Mouse (Mus musculus) layer of hippocampus, postnatal 10 days (tissue): ENCODE measurements around the gene Sdsl. TPM values are rescaled to one million over a fixed set of nuclear protein-coding genes. Genes with fewer than 3 reads are reported as not detected.

Experiments used
- DNase-seq, 2 experiments: peaks; one replicate each; pipeline ENCODE4 v3.0.0; 2021; ENCODE audit warnings: low spot score in 2 of 2
- total RNA-seq, 2 experiments: library from RNA; stranded (reverse); gene quantifications; 2 replicates each; pipeline ENCODE4 v1.2.3; 2021

The Sdsl gene
- total RNA-seq, 2 experiments from 2014 or later = 6.1 to 7.1 TPM

DNA sequence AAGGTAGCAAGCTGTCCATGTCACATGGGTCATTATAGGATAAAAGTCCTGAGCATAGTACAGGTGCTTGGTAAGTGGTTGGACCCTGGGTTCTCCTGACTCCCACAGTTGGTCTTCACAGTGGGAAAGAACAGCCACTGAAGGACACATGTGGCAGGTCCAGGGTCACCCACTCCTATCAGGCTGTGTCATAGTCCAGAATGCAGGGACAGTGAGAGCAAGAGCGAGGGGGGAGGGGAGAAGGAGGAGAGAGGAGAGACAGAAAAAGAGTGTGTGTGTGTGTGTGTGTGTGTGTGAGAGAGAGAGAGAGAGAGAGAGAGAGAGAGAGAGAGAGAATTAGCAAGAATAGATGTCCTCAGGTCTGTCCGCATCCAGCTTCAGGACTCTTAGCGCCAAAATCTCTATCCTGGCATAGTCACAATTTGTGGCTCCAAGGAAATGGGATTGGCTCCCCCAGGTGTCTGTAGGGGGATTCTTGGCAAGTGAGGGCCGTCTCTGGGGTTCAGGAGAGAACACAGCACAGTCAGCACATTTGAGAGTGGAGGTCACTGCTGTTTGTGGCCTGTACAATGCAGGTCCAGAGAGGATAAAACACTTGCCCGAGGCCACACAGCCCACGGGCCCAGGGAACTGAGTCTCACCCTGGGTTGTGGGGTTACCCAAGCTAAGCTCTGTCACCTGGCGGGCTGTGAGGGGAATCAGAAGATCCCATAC lies 15.6 kb downstream of the Sdsl start:
- no peak for DNase-seq

DNA sequence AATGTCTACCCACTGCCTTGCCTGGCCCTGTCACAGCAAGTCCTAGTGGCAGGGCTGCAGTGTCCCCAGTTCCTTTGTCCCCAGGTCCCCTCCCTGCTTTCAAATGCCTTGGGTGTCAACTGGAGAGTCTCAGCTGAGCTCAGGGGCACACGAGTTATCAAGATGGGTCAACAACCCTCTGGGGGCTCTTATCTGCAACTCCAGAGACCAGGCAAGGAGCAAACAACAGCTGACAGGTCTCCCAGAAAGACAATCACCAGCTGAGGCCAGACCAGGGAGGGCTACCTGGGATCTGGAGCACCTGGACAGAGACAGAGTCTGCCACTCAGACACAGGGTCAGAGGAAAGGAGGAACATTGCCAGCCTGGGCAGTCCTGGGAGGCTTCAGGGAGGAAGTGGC lies 16.4 kb downstream of the Sdsl start:
- DNase-seq = no peak

DNA sequence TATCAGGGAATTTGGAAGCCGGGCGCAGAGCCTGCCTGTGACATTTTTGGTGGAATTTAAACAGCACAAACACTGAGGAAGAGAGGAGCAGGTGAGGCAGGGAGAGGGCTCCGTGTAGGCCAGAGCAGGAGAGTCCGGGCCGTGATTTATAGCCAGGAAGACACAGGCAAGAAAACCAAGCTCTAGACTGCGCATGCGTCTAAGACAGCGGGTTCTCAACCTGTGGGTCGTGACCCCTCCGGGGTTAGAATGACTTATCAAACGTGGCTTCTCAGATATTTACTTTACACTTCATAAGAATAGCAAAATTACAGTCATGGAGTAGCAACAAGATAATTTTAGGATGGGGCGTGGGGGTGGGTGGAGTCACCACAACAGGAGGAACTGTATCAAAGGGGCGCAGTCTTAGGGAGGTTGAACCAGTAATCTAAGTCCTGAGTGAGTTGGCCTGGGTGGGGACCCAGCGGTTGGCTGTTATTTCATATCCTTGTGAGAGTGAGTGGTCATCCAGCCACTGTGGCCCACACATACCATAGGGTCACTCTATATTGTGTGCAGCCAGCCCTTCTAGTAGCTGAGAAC lies 17.8 kb downstream of the Sdsl start:
- DNase-seq = no peak

DNA sequence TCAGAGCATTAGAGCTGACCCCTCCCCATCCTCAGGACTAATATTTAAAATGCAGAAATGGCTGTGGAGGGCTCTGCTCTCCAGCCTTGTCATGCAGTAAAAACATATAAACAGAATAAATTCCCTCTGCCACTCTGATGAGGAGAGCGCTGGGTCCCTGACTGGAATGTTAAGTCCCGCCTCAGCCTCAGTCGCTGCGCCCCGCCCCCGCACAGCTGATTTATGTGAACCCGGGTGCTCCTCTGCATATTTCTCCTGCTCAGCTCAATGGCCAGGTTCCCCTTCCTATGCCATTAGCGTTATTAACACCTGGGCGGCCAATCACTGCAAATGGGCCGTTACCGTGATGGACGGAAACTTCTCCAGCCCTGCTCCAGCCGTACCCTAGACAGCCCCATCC lies 25.3 kb downstream of the Sdsl start:
- no peak for DNase-seq

DNA sequence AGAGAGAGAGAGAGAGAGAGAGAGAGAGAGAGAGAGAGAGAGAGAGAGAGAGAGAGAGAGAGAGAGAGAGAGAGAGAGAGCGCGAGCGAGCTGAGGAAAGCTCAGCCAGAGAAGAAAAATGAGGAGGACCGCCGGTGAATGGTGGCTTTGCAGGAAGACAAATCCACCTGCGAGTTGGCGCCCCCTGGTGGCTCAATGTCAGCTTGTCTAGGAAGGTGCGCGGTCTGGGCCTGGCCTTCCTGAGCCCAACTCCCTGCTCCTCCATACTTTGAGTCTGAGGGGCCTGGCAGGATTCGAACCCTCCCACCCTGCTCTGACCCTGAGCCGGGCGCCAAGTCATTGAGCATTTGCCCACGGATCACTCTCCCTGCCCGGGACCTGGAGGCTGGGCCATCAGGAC lies 31.9 kb downstream of the Sdsl start:
- peak; percentile 91 to 93 for DNase-seq

DNA sequence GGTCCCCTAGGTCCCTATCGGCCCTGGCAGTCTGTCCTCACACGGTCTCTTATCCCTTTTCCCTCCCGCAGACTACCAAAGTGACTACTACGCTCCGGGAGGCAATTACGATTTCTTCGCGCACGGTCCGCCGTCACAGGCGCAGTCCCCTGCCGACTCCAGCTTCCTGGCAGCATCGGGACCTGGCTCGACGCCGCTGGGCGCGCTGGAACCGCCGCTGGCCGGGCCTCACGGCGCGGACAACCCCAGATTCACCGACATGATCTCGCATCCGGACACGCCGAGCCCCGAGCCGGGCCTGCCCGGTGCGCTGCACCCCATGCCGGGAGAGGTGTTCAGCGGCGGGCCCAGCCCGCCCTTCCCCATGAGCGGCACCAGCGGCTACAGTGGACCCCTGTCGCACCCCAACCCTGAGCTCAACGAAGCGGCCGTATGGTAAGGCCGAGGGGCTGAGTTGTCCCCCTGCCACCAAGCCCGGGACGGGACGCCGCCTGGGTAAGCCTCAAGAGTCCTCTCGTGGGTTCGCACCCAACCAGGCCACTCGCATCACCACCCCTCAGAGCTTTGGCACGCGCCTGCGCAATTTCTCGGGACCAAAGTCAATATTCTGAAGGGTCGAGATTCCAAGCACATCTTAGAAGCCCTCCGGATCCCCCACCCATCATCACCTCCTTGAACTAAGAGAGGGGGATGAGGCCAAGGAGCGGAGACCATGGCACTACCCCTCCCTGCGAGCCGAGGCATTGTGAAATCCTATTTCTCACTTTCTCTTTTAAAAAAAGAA lies 32.5 kb downstream of the Sdsl start:
- DNase-seq = no peak

DNA sequence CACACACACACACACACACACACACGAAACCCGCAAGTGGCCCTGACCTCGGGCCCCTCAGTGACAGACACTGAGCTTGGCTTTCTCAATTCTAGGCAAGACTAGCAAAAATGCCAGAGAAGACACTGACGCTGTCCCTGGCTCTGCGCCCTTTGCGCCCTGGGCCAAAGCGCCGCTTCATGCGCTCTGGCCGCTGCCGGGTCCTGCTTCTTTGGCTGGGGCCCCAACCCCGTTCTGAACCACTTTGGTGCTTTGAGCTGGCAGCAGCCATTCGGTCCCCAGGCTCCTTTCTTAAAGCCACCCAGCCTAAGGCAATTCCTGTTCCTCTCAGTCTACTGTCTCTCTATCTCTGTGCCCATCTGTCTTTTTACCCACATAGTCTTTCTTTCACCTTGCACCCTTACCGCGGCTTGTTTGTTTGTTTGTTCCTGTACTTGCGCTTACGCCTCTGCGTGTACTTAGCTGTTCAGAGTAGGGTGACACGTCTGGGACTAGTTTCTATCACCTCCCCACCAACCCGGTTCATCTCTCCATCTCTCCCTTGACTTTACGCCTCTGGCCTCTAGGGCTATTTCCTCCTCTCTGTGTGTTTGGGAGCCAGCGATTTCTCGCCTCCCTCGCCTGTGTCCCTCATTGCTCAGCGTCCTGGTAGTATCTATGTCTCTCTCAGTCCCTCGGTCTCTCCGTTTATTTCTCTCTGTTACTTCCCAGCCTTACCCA lies 33.5 kb downstream of the Sdsl start:
- DNase-seq = no peak

DNA sequence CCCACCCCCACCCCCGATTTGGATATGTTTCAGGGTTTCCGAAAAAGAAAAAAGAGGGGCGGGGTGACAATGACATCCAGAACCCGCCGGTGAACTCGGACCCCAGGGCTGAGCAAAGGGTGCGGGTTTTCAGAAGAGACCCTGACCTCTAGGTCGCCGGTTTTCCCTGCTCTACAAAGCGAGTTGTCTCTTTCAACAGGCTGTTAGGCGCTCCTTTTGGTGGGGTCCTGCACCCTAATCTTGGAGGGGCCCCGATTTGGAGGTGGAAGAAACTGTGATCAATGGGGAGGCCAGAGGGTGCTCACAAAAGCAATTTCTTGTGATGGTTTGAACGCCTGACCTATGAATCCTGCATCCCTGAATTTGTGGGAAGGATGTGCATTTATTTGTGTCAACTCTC lies 34.1 kb downstream of the Sdsl start:
- DNase-seq = no peak

DNA sequence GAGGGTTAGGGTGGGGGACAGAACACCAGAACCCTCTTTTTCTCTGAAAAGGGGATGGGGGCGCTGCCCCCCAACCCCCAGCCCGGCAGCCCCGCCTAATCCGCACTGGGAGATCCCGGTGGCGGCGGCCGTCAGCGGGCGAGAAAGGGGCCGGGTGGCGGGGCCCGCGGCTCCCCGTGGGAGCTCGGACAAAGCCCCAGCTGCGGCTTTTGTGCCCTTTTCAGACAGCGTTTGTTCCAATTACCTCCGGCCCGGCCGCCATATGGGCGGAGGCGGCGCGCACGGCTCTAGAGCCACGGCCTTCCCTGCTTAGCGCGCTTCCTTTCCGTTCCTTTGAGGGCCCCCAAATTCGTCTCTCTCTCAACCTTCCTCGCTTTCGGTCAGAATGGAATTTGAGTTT lies 34.6 kb downstream of the Sdsl start:
- DNase-seq = no peak

DNA sequence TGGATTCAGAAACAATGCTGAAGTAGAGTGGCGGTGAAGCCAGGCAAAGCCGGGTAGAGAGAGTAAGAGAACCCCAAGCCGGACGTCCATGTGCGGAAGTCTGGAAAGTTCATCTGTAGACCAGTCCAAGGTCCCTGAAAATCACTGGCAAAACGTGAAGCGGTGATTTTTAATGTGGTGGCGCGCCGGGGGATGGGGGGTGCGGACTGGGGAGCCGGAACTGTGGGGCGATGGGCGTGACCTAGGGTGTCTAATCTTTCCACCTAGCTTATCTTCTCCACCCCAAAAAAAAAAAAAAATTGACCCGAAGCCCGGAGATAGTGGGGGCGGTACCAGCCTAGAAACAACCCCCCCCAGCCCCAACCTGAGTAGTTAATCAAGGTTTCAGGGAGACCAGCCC lies 35.1 kb downstream of the Sdsl start:
- no peak for DNase-seq

DNA sequence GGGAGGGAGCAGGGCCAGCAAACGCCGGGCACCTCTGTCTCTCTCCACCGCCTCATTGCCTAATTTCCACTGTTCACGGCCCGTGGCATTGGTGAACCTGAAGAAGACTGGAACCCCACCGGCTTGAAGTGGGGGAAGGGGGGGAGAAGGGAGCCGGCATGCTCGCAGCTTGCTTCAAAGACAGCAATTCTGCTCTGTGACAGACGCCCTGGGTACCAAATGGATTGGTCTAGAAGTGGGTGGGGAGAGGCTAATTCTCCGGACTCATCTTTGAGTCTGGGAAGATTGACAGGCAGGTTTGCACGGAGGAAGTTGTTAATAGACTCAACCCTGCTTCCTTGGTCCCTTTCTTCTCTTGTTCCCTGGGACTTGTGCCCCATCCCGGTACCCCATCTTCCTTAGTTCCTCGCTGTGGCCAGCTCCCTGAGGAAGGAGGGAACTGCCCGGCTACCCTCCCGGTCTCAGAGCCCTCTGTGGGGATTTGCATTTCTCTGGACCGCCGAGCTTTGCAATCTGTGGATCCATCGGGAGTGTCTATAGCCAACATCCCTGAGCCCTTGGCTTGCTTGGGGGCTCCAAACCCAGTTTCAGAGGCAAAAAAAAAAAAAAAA lies 35.6 kb downstream of the Sdsl start:
- no peak for DNase-seq

DNA sequence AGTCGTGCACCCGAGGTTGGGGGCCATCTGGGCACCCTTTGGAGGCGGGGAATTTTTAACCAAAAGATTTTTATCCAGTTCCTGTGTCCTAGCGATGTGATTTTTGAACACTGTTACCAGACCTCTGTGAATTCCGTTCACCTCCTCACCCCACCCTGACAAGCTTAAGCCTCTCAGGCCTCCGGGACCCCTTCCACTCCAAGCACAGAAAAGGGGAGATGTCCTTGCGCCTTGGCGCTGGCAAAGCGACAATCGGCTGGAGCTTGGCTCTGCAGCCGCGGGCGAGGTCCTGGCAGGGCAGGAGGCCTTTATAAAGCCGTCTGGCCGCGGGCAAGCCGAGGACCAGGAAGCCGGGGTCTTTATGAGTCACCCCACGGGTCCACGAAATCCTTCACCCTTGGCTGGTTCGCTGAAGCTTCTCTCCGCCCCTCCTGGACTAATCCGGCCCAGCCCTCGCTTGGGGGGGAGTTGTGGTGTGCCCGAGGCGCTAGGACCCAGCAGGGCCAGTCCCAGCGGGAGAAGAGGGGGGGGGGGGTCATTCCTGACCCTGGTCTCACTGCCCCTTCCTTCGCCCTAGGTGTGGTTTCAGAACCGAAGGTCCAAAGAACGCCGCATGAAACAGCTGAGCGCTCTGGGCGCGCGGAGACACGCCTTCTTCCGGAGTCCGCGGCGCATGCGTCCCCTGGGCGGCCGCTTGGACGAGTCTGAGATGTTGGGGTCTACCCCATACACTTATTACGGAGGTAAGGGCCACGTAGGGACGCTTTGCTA lies 36.7 kb downstream of the Sdsl start:
- DNase-seq = no peak

DNA sequence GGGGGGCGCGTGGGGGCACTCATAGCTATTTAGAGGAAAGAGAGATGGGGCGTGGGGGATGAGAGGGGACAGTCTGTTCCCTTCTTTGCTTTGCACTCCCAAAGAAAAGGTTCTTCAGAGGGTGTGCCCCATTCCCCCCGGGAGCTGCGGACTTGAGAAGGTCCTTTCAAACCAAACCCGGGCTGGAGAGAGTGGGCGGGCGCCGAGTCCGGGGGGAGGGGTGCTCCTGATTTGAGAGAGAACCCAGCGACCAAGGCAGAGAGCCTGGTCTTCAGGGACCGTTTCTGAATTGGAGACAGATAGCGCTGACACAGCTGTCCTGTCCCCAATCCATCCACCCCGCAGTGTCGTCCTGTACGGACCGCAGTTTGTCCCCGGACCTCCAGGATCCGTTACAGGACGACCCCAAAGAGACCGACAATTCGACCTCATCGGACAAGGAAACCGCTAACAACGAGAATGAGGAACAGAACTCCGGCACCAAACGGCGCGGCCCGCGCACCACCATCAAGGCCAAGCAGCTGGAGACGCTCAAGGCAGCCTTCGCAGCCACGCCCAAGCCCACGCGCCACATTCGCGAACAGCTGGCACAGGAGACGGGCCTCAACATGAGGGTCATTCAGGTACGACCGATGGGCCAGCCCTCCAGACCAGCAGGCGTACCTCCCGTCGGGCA lies 37.5 kb downstream of the Sdsl start:
- no peak for DNase-seq

DNA sequence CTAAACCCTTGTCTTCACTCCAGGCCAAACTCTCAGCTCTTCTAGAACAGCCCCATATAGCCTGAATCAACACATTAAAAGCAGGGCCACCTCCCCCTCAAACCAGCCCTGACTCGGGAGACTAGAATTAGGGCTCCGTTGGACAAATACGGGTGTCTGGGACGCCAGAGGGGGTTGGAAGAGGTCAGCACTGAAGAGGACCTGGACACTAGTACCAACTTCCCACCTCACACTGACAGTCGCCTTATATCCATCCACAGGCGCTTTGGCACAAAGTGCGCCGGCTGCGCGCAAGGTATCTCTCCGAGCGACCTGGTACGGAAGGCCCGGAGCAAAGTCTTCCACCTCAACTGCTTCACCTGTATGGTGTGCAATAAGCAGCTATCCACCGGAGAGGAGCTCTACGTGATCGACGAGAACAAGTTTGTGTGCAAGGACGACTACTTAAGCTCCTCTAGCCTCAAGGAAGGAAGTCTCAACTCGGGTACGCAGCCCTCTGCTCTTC lies 38.3 kb downstream of the Sdsl start:
- DNase-seq = no peak

DNA sequence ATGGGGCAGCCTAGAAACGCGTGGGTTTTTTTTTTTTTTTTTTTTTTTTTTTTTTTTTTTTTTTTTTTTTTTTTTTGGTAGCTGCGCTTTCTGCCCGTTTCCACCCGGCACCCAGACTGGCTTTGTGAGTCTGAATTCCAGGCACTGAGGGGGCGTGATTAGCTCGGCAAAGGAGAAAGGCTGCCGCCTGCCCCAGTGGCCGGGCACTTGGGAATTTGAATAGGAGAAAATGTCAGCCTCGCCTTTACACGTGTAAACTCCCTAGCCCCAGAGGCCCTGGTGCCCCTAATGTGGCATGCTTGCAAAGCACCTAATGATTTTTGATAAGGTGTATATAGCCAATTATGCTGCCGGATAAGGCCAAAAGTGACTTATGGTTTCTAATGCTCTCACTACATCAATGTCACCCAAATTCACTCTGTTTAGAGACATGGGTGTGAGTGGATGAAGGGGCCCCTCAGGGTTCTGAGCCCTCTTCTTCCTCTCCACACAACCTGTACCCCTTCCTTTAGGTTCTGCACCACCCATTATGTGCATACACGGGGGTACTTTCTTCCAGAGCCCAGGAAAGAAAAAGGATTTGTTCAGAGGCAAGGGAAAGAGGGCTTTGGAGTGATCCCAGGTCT lies 39.4 kb downstream of the Sdsl start:
- DNase-seq = no peak

DNA sequence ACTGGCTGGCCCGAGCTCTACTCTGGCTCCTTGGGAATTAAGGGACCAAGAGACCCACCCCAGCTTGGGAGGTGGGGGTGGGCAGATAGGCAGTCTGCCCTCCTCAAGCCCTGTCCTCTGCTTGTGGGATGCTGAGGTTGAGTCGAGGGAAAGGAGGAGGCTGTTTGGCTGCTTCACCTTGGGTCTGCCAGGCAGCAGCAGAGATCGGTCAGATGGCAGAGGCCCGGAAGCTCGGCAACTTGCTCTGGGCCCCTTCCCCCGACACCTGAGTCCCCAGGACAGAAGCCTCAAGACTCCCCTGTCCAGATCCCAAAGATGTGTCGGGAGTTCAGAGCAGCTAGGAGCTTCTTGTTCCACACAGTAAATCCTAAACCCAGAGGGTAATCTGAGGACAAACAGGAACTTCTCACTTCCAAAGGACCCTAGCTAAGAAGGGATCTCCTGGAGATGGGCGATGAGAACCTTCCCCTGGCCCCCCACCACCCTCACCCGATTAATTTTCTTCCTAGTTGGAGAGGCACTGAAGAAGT lies 40.1 kb downstream of the Sdsl start:
- no peak for DNase-seq

DNA sequence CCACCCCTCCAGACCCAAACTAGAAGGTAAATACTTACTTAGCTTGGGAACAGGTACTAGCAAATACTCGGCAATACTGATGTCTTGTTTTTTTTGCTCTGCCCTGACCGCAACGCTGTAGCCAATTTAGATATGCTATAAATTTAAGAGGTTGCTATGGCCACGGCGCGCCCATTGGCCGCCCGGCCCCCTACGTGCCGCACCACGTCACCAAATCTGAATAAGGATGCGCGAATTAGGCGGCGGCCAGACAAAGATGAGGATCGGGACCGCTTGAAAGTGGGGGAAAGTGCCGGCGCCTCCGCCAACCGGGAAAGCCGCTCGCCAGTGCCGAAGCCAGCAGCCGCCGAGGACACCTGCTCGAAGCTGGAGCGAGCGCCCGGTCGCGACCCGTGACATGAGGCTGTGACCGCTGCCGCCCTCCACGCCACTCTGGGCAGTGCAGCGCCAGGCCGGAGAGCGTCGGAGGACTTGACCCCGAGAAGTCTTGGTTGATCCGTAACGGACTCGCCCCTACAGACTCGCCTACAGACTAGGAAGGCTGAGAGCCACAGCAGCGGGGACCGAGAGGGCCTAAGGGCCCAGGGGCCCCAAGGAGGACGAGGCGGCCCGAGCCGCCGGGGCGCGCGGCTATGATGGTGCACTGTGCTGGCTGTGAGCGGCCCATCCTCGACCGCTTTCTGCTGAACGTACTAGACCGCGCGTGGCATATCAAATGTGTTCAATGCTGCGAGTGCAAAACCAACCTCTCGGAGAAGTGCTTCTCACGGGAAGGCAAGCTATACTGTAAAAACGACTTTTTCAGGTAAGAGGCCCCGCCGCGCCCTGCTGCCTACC lies 40.7 kb downstream of the Sdsl start, which contains the start of gene Lhx5:
Gene Lhx5, plus strand, starts transcription at position 51 of the 837 bp plus-strand sequence.
- DNase-seq = peak in 1 of 2 experiments; percentile 41

DNA sequence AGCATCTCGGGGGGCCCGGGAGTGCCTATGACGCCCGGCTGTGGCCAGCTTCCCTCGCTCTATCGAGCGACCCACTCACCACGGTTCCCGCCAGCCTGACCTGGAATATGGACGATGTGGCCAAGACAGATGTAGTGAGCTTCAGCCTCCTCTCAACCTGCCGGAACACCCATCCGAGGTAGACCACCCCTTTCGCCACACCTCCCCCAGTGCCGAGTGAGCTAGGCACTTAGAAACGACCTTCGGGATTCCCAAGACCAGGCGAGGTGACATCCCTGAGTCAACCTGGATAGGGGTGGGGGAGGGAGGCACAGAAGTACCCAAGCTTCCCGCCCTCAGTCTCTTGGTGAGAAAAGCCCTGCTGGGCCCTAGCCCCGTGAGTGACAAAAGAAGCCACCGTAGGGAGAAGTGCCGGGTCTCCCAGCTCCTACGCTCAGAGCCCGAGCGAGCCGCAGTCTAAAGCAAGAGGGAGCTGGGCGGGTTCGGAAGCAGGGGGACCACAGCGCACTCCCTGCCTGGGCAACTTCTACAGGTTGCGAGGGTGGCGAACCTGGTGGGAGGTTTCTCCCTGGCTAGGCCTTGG lies 41.5 kb downstream of the Sdsl start:
- no peak for DNase-seq
